Mouse (Mus musculus): ENCODE data around the gene Pnldc1. TPM values are rescaled to one million over a fixed set of nuclear protein-coding genes. Genes with fewer than 3 reads are reported as not detected.
"Not testable (repeated sequence)": the region's sequence is repeated elsewhere in the genome, so short reads cannot be mapped to it uniquely, and the experiment has no call there.

Gene Pnldc1
- polyA plus RNA-seq, 1 experiment from 2014 or later: 2.2 TPM

DNA sequence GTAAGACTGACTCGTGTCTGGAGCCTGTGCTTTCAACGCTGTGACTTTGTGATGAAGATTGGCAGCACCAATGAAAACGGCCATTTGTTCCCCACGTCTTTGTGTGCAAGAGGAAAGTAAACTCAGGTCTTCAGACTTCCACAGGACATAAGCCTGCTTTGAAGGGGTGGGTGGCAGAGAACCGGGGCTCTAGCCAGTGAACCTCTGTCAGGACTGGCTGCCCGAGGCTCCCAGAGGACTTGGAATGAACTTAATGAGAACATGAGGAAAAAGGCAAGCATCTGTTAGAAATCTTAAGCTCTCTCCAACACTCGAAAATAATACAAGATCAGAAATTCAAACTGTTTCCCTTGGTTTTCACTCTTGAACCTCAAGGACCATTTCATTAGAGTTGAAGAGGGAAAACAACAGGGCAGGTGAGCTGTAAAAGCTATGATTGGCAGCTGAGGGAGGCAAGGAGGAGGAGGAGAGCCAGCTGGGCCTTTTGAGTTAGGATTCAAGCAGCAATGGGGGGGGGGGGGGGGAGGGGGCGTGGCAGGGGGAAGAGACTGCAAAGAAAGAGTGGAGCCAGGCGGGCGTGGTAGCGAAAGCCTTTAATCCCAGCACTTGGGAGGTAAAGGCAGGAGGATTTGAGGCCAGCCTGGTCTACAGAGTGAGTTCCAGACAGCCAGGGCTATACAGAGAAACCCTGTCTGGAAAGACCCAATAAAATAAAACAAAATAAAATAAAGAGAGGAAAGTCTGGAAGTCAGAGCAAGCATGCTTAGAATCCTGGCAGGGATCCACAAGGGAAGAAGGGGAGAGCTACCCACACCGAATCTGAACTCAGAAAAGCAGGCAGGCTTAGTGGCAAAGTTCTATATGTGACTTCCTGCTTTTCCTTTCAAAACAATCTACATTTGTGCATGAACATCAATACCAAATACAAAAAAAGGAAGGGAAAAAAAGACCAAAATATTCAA, 6.4 kb downstream of the Pnldc1 start:
- 8% methylated on average over 11 of the region's 12 CpGs for WGBS
- peak; percentile 60 for ATAC-seq (replicated peaks)
- Histone ChIP-seq H3K36me3 (peaks cover 5% of the 10 kb centered on the region; the same call in 1 of the 2 replicates), H3K4me1 (peaks cover 11% of the 10 kb centered on the region), H3K27ac (replicated peaks) (peak overlapping the region; percentile 70), H3K9me3 (no peaks in the 10 kb centered on the region), H3K27me3 (no peaks in the 10 kb centered on the region), H3K9ac (replicated peaks) (no peak overlapping the region), H3K4me3 (no peak overlapping the region), H3K4me2 (replicated peaks) (no peak overlapping the region)

DNA sequence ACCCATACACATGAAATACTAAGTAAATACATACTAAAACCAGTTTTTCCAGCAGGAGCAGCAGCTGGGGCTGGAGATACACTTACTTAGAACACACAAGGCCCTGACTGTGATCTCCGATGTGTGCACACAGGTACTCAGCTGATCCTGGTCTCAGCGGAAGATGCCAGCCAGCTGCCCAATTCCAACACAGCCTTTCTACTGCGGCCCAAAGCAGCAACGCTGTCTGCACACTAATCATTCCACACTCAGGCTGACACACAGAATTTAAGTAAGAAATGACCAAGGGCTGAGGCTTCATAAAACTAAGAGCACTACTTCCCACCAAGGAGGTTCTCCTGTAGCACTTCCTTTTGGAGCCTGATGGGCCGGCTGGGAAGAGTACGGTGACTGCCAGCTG, 7.7 kb downstream of the Pnldc1 start:
- Histone ChIP-seq H3K9ac (replicated peaks) (no peak overlapping the region), H3K4me2 (replicated peaks) (no peak overlapping the region), H3K4me1 (peaks cover 11% of the 10 kb centered on the region), H3K9me3 (no peaks in the 10 kb centered on the region), H3K27me3 (no peaks in the 10 kb centered on the region), H3K4me3 (no peak overlapping the region), H3K27ac (replicated peaks) (no peak overlapping the region), H3K36me3 (peaks cover 5% of the 10 kb centered on the region; the same call in 1 of the 2 replicates)
- 97% methylated on average over 6 of the region's 6 CpGs for WGBS
- no peak for ATAC-seq (replicated peaks)

DNA sequence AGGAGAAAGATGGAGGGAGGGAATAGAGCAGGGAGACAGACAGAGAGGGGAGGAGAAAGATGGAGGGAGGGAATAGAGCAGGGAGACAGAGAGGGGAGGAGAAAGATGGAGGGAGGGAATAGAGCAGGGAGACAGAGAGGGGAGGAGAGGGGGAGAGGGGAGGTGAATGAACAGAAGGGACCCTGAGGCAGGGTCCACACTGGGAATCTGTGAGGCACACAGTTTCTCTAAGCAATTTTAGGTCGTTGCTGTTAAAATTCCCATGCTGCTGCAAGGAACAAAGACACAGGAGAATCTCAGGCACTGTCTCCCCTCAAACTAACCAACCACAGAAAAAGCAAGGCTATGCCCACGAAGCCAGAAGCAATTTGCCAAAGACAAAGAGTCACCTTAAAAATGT, 11.4 kb downstream of the Pnldc1 start:
- H3K4me3 ChIP-seq: not testable (repeated sequence)
- WGBS: 23% methylated on average over 2 of the region's 2 CpGs

DNA sequence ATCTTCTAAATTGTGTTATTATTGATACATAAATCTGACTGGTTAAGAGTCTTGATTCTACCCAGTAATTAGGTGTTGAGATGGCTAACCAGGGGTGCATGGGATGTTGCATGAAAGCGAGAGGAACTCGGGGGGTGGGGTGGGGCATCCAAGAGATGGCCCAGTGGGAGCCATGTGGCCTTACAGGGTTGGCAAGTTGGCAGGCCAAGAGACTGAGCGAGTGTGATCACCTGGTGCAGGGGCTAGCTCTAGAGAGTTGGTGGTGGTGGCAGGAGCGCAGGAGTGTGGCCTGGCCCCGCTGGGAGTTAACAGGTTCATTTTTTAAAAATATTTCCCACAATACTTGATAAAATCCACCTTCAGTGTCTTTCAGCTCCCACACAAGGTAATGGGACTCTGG, 12.4 kb downstream of the Pnldc1 start:
- Histone ChIP-seq H3K4me3 (no peak overlapping the region), H3K4me2 (replicated peaks) (no peak overlapping the region), H3K36me3 (no peaks in the 10 kb centered on the region), H3K9ac (replicated peaks) (no peak overlapping the region), H3K4me1 (no peaks in the 10 kb centered on the region), H3K27ac (replicated peaks) (peak overlapping the region; percentile 67), H3K9me3 (no peaks in the 10 kb centered on the region), H3K27me3 (no peaks in the 10 kb centered on the region)
- WGBS: 86% methylated on average over 5 of the region's 5 CpGs
- ATAC-seq (replicated peaks): peak; percentile 75

More for the DNA sequence above, 11.4 kb downstream of the Pnldc1 start:
- peak overlapping the region; percentile 91 for H3K27ac ChIP-seq (replicated peaks)
- H3K9me3 ChIP-seq; H3K9ac ChIP-seq (replicated peaks); H3K36me3 ChIP-seq; H3K27me3 ChIP-seq; H3K4me2 ChIP-seq (replicated peaks); H3K4me1 ChIP-seq: not testable (repeated sequence)
- ATAC-seq (replicated peaks): peak; percentile 55

DNA sequence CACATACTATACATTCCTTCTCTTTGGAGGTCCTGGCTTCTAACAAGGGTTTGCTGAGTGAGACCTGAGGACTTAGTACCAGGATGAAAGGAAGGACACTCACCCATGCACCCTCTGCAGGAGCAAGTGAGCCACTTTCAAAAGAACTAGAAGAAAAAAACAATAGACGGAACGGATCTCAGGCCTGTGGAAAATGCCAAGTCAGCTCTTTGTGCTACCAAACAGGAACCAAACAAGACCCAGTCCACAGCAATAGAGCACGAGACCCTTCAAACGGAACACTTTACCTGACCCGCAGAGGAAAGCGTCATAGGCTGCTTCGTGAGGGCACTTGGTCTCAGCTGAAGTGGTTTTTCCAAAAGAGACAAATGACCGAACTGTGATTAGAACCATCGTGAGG, 18.0 kb downstream of the Pnldc1 start:
- Histone ChIP-seq H3K9me3 (no peaks in the 10 kb centered on the region), H3K4me2 (replicated peaks) (no peak overlapping the region), H3K27me3 (no peaks in the 10 kb centered on the region), H3K36me3 (no peaks in the 10 kb centered on the region), H3K9ac (replicated peaks) (no peak overlapping the region), H3K4me1 (no peaks in the 10 kb centered on the region), H3K27ac (replicated peaks) (no peak overlapping the region), H3K4me3 (no peak overlapping the region)
- 90% methylated on average over 9 of the region's 9 CpGs for WGBS
- no peak for ATAC-seq (replicated peaks)

DNA sequence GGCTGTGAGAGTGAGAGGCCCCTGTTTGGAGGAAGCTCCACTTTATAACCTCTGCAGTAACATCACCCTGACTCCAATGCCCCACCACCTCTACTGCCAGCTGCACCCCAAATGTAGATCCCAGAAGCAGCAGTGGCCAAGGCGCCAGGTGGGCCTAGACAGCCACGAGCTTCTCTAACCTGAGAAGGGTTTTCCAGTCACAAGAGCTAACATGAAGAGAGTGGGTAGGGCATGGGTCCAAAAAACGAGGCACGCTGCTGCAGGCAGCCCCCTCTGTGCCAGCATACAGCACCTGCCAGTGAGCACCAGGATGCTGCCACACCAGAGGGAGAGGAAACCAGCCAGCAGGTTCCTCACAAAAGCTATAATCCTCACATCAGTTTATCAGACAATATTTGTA, 19.0 kb downstream of the Pnldc1 start:
- Histone ChIP-seq H3K36me3 (no peaks in the 10 kb centered on the region), H3K9me3 (no peaks in the 10 kb centered on the region), H3K27me3 (no peaks in the 10 kb centered on the region), H3K4me1 (no peaks in the 10 kb centered on the region), H3K27ac (replicated peaks) (no peak overlapping the region), H3K9ac (replicated peaks) (no peak overlapping the region), H3K4me2 (replicated peaks) (no peak overlapping the region), H3K4me3 (no peak overlapping the region)
- ATAC-seq (replicated peaks): no peak
- 79% methylated on average over 4 of the region's 4 CpGs for WGBS

DNA sequence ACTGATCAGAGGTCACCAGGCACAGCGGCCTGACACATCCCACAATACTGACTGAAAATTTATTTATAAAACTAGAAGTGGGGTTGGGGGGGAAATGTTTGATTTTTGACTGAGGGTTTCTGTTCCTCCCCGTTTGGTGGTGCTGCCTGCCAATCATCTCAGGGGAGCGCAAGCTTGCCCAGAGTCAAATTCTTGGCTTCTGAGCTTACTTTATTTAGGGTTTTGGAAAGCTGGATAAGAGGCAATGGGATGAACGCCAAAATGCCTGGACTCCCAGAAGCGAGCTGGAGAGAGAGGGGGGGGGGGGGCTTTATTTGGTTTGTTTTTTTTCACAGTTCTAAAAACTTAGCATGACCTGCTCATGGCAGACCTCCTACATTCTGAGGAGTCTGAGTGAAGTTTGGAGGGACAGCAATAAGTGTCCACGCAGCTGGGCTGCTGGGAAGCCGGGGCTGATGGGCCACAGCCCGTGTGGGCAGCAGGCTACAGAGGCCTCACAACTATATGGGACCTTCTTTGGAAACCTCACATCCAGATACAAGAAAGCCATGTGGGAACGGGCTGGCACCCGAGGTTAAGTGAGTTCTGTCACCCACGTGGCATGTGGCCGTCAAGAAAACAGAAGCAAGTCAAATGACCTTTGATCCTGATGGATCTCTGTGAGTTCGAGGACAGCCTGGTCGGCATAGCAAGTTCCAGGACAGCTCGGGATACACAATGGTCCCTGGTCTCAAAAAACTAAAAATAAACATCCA, 22.8 kb downstream of the Pnldc1 start:
- H3K4me3 ChIP-seq: no peak overlapping the region
- no peak overlapping the region for H3K4me2 ChIP-seq (replicated peaks)
- ATAC-seq (replicated peaks): no peak
- no peaks in the 10 kb centered on the region for H3K9me3 ChIP-seq
- no peaks in the 10 kb centered on the region for H3K4me1 ChIP-seq
- H3K27me3 ChIP-seq: no peaks in the 10 kb centered on the region
- no peaks in the 10 kb centered on the region for H3K36me3 ChIP-seq
- H3K9ac ChIP-seq (replicated peaks): no peak overlapping the region
- WGBS: 82% methylated on average over 15 of the region's 15 CpGs
- H3K27ac ChIP-seq (replicated peaks): no peak overlapping the region

DNA sequence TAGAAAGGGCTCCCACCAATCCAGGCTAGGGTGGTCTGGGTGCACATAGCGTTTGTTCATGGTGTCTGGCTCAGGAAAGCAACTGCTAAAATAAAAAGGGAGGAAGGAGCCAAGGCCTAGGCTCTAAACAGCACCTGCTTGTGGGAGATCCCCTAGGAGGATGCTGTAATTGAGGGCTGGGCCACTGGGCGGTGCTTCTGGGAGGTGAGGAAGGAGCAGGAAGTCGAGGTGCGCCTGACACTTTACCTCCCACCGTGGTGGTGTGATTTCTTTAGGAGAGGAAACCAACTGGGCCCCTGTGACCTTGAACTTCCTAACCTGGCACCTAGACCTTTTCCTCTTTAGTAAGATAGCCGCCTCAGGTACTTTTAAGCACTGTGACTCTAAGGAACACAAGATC, 23.4 kb downstream of the Pnldc1 start:
- H3K27ac ChIP-seq (replicated peaks): no peak overlapping the region
- H3K9me3 ChIP-seq: no peaks in the 10 kb centered on the region
- H3K4me1 ChIP-seq: no peaks in the 10 kb centered on the region
- no peaks in the 10 kb centered on the region for H3K27me3 ChIP-seq
- 45% methylated on average over 6 of the region's 6 CpGs for WGBS
- no peak for ATAC-seq (replicated peaks)
- H3K36me3 ChIP-seq: no peaks in the 10 kb centered on the region
- no peak overlapping the region for H3K4me2 ChIP-seq (replicated peaks)
- no peak overlapping the region for H3K4me3 ChIP-seq
- H3K9ac ChIP-seq (replicated peaks): no peak overlapping the region

DNA sequence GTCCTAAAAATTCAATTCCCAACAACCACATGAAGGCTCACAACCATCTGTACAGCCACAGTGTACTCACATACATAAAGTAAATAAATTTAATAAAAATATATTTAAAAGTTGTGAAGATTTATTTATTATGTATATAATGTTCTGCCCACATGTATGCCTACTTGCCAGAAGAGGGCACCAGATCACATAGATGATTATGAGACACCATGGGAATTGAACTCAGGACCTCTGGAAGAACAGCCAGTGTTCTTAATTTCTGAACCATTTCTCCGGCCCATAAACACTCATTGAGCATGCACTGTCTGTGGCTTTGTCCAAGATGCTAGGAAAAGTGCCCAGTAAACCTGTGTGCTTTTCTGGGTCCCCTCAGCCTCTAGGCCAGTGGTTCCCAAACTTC, 28.8 kb downstream of the Pnldc1 start:
- Histone ChIP-seq H3K4me2 (replicated peaks) (no peak overlapping the region), H3K4me3 (no peak overlapping the region), H3K36me3 (no peaks in the 10 kb centered on the region), H3K9me3 (no peaks in the 10 kb centered on the region), H3K27me3 (0 out of 2 replicates have a peak, but pooled peaks cover 4% of the 10 kb centered on the region), H3K4me1 (peaks cover 4% of the 10 kb centered on the region; the same call in 1 of the 2 replicates), H3K9ac (replicated peaks) (no peak overlapping the region), H3K27ac (replicated peaks) (no peak overlapping the region)
- no peak for ATAC-seq (replicated peaks)
- 76% methylated on average over 1 of the region's 1 CpGs for WGBS

DNA sequence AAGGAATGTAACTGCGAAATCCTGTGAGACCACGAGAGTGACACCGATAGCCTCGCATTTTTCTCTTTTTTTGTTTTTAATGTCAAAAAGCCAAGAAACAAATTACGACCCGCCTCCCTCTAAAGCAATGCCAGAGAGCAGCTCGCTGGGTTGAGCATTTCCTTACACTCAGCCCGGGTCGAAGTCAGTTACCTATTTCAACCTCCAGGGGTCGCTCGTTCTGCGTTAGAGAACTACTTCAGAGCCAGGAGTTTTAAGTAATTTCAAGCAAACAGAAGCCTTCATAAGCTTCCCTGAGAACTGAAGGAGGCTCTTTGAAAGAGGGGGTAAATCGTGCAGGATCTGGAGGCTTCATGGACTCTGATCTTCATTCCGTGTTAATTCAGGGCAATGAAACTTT, 29.9 kb downstream of the Pnldc1 start:
- Histone ChIP-seq H3K27ac (replicated peaks) (no peak overlapping the region), H3K9me3 (no peaks in the 10 kb centered on the region), H3K27me3 (0 out of 2 replicates have a peak, but pooled peaks cover 4% of the 10 kb centered on the region), H3K9ac (replicated peaks) (0 out of 2 replicates have a peak overlapping the region, but pooled peaks have one; percentile 6), H3K4me2 (replicated peaks) (peak overlapping the region; percentile 16; the same call in 1 of the 2 replicates), H3K36me3 (no peaks in the 10 kb centered on the region), H3K4me1 (peaks cover 4% of the 10 kb centered on the region; the same call in 1 of the 2 replicates), H3K4me3 (no peak overlapping the region)
- 5% methylated on average over 14 of the region's 14 CpGs for WGBS
- peak; percentile 87; the same call in 1 of the 2 replicates for ATAC-seq (replicated peaks)

DNA sequence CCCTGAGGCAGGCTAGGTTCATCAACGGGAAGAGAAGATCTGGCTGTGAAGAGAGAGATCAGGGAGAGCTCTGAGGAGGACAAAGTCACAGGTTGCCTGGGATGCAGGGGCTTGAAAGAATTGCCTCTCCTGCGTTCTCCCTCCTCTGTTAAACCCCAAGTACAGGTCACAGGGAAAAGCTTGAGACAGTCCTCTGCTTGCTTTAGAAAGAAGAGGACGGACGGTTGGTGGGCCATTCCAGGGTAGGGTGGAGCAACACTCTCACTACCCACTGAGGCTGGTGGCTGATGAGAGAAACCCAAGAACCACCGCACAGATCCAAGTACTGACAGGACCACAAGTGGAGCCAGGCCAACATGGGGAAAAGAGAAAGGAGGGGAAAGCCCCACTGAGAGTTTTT, 34.3 kb downstream of the Pnldc1 start, which contains the start of gene Mrgprh:
Gene Mrgprh (plus strand): TSS at position 301 of the 400 bp plus-strand sequence.
- 84% methylated on average over 5 of the region's 5 CpGs for WGBS
- Histone ChIP-seq H3K9ac (replicated peaks) (no peak within 1 kb of the TSS), H3K4me1 (peaks cover 4% of the 10 kb centered on the region; the same call in 1 of the 2 replicates), H3K27ac (replicated peaks) (no peak within 1 kb of the TSS), H3K4me2 (replicated peaks) (no peak within 1 kb of the TSS), H3K9me3 (no peaks in the 10 kb centered on the region), H3K27me3 (0 out of 2 replicates have a peak, but pooled peaks cover 4% of the 10 kb centered on the region), H3K4me3 (no peak within 1 kb of the TSS), H3K36me3 (no peaks in the 10 kb centered on the region)
- ATAC-seq (replicated peaks): no peak

Data from forebrain, embryonic 15.5 days (tissue).